In the genomic region with DNA sequence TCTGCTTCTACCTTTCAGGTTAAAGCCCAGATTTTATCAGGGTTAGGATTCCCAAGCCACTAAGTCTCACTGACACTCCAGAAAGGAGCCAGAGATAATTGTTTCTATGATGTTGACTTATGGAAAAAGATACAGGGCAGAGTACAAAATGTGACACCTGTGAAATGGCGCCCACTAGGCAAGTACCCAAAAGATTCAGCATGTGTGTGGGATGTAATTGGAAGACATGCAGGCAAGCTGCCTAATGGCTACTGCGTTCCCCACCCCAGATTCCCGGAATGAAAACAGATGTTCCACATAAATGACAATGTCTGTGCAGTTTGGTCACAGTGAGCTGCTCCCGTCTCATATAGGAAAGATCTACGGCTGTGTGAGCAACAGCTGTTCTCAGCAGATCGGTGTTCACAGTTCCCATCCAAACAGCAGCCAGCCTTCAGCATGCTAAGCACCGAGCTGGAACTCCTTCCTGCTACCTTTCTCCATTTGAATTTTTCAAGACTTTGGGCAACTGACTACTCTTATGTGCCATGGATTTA, we compare ENCODE assay signal across 13 mouse cellular contexts.
DNase-seq lines count a peak whose midpoint lies in the region; ATAC-seq lines count a peak whose summit lies in the region.
"Had no signal": no experiment of that assay in that cellular context is flagged by ENCODE, and none has a peak within 500 bp of the region (broad histone marks: within the 10 kb centered on the region; RNA-seq: fewer than 3 reads in every experiment).

No protein-coding gene starts in this region.

- no peak; the same call in 1 of the 2 replicates for ATAC-seq in embryonic facial prominence, embryonic 11.5 days (replicated peaks; ENCODE audit: insufficient number of reproducible peaks, low FRiP score, low TSS enrichment, low read depth)
- 0 out of 2 replicates have a peak, but pooled peaks have one; percentile 39 for ATAC-seq in neural tube, embryonic 11.5 days (ENCODE audit: insufficient read depth, low FRiP score, low TSS enrichment)
- ATAC-seq in neural tube, embryonic 14.5 days (ENCODE audit: low read depth), result peak; percentile 68
- ATAC-seq in megakaryocyte progenitor cell, adult 5-6 weeks (replicated peaks; ENCODE audit: poor library complexity), result no peak
- ATAC-seq: inflammation-experienced regulatory T-cells, adult 6 months had no signal

- H3K36me3 ChIP-seq in embryonic facial prominence, embryonic 11.5 days (replicated peaks; ENCODE audit: control insufficient read depth, insufficient read depth, low read depth, low read length), result no peaks in the 10 kb centered on the region
- H3K36me3 ChIP-seq in embryonic facial prominence, embryonic 10.5 days (replicated peaks), result no peaks in the 10 kb centered on the region
- no peaks in the 10 kb centered on the region for H3K36me3 ChIP-seq in neural tube, embryonic 11.5 days (ENCODE audit: control insufficient read depth, insufficient read depth, low read length)
- H3K36me3 ChIP-seq in neural tube, embryonic 14.5 days (ENCODE audit: control insufficient read depth, insufficient read depth, low read length), result no peaks in the 10 kb centered on the region
- H3K36me3 ChIP-seq: heart, embryonic 12.5 days had no signal

- no peak overlapping the region; the same call in 1 of the 2 replicates for H3K4me2 ChIP-seq in embryonic facial prominence, embryonic 11.5 days (ENCODE audit: low read depth, low read length)
- H3K4me2 ChIP-seq in neural tube, embryonic 11.5 days (ENCODE audit: low read depth), result no peak overlapping the region
- no peak overlapping the region for H3K4me2 ChIP-seq in neural tube, embryonic 14.5 days (ENCODE audit: low read depth, low read length)
- H3K4me2 ChIP-seq: heart, embryonic 12.5 days had no signal

- WGBS in embryonic facial prominence, embryonic 11.5 days, result 52% methylated on average over 7 of the region's 7 CpGs
- 69% methylated on average over 7 of the region's 7 CpGs for WGBS in embryonic facial prominence, embryonic 10.5 days
- WGBS in neural tube, embryonic 11.5 days, result 55% methylated on average over 7 of the region's 7 CpGs
- WGBS in neural tube, embryonic 14.5 days, result 42% methylated on average over 7 of the region's 7 CpGs

- peak; percentile 38 for DNase-seq in embryonic facial prominence, embryonic 11.5 days (ENCODE audit: low spot score)
- no peak for DNase-seq in embryonic facial prominence, embryonic 10.5 days (ENCODE audit: low spot score)
- peak; percentile 38 for DNase-seq in layer of hippocampus, adult 11-12 months (ENCODE audit: low spot score)
- no peak for DNase-seq in layer of hippocampus, postnatal 25 days (ENCODE audit: extremely low spot score in 1 of 2, low spot score in 1 of 2)
- no peak for DNase-seq in neural tube, embryonic 11.5 days (ENCODE audit: low spot score)
- DNase-seq in neural tube, embryonic 10.5 days (ENCODE audit: extremely low spot score, low spot score), result no peak
- DNase-seq: gastrocnemius, adult 2 months had no signal

- no peak overlapping the region for H3K9ac ChIP-seq in embryonic facial prominence, embryonic 11.5 days (replicated peaks; ENCODE audit: low read length)
- H3K9ac ChIP-seq in neural tube, embryonic 11.5 days (ENCODE audit: low read length), result no peak overlapping the region
- no peak overlapping the region for H3K9ac ChIP-seq in neural tube, embryonic 14.5 days (replicated peaks; ENCODE audit: low read depth, low read length)
- H3K9ac ChIP-seq: heart, embryonic 12.5 days had no signal

- H3K4me3 ChIP-seq in embryonic facial prominence, embryonic 11.5 days (ENCODE audit: low read depth, low read length), result no peak overlapping the region
- H3K4me3 ChIP-seq in embryonic facial prominence, embryonic 10.5 days, result no peak overlapping the region
- H3K4me3 ChIP-seq in neural tube, embryonic 11.5 days (ENCODE audit: low read depth, low read length), result no peak overlapping the region
- H3K4me3 ChIP-seq in neural tube, embryonic 14.5 days (ENCODE audit: low read depth, low read length), result no peak overlapping the region
- H3K4me3 ChIP-seq: gastrocnemius, adult 2 months; heart, embryonic 12.5 days; myocyte had no signal

- no peaks in the 10 kb centered on the region for H3K4me1 ChIP-seq in embryonic facial prominence, embryonic 11.5 days (ENCODE audit: control insufficient read depth, insufficient read depth, low read length)
- H3K4me1 ChIP-seq in embryonic facial prominence, embryonic 10.5 days, result peaks cover 14% of the 10 kb centered on the region
- 0 out of 2 replicates have a peak, but pooled peaks cover 3% of the 10 kb centered on the region for H3K4me1 ChIP-seq in neural tube, embryonic 11.5 days (ENCODE audit: control insufficient read depth, insufficient read depth, low read length)
- H3K4me1 ChIP-seq in neural tube, embryonic 14.5 days (ENCODE audit: control insufficient read depth, insufficient read depth, low read length), result peaks cover 24% of the 10 kb centered on the region

- H3K27me3 ChIP-seq in embryonic facial prominence, embryonic 11.5 days (ENCODE audit: control insufficient read depth, insufficient read depth, low read length), result no peaks in the 10 kb centered on the region
- H3K27me3 ChIP-seq in embryonic facial prominence, embryonic 10.5 days (replicated peaks; ENCODE audit: low read depth, poor library complexity, severe bottlenecking), result no peaks in the 10 kb centered on the region
- no peaks in the 10 kb centered on the region for H3K27me3 ChIP-seq in neural tube, embryonic 11.5 days (ENCODE audit: control insufficient read depth, insufficient read depth, low read length)
- H3K27me3 ChIP-seq in neural tube, embryonic 14.5 days (ENCODE audit: control insufficient read depth, insufficient read depth, low read length), result no peaks in the 10 kb centered on the region
- H3K27me3 ChIP-seq: heart, embryonic 12.5 days had no signal

- H3K9me3 ChIP-seq in embryonic facial prominence, embryonic 11.5 days (replicated peaks; ENCODE audit: control insufficient read depth, low read length), result no peaks in the 10 kb centered on the region
- no peaks in the 10 kb centered on the region for H3K9me3 ChIP-seq in embryonic facial prominence, embryonic 10.5 days
- H3K9me3 ChIP-seq in neural tube, embryonic 11.5 days (ENCODE audit: control insufficient read depth, low read length), result no peaks in the 10 kb centered on the region
- H3K9me3 ChIP-seq in neural tube, embryonic 14.5 days (ENCODE audit: control insufficient read depth, low read length), result no peaks in the 10 kb centered on the region
- H3K9me3 ChIP-seq: heart, embryonic 12.5 days had no signal

- H3K27ac ChIP-seq in embryonic facial prominence, embryonic 11.5 days (replicated peaks; ENCODE audit: low read depth, low read length), result no peak overlapping the region
- H3K27ac ChIP-seq in embryonic facial prominence, embryonic 10.5 days (replicated peaks), result no peak overlapping the region
- no peak overlapping the region for H3K27ac ChIP-seq in neural tube, embryonic 11.5 days (ENCODE audit: low read depth, low read length)
- no peak overlapping the region for H3K27ac ChIP-seq in neural tube, embryonic 14.5 days (ENCODE audit: low read depth, low read length)
- H3K27ac ChIP-seq: gastrocnemius, adult 2 months; macrophage had no signal

Comparison
In these comparisons a context has a peak if more than half of its experiments do, and no peak if none do; other contexts are left out.
1. DNase-seq: peak in embryonic facial prominence, embryonic 11.5 days (single experiment) and layer of hippocampus, adult 11-12 months (single experiment); none in embryonic facial prominence, embryonic 10.5 days (single experiment), layer of hippocampus, postnatal 25 days (0 of 2), neural tube, embryonic 11.5 days (single experiment) and neural tube, embryonic 10.5 days (single experiment).
2. ATAC-seq: peak in neural tube, embryonic 11.5 days (single experiment) and neural tube, embryonic 14.5 days (single experiment); none in embryonic facial prominence, embryonic 11.5 days (single experiment) and megakaryocyte progenitor cell, adult 5-6 weeks (single experiment).